Comparison of ENCODE assay signal across 21 mouse cellular contexts in genomic region chr3:147919701-147920100, GRCm38 (mm10).
"Had no signal": no experiment of that assay in that cellular context is flagged by ENCODE, and none has a peak within 500 bp of the region (broad histone marks: within the 10 kb centered on the region; RNA-seq: fewer than 3 reads in every experiment).

No protein-coding gene starts in this region.

- H3K4me3 ChIP-seq: layer of hippocampus, adult 2 months; limb, embryonic 12.5 days; limb, embryonic 15.5 days; myocyte; neural tube, embryonic 13.5 days; stomach, embryonic 15.5 days had no signal

- H3K4me2 ChIP-seq: limb, embryonic 12.5 days; limb, embryonic 15.5 days; liver, embryonic 11.5 days; lung, embryonic 14.5 days; neural tube, embryonic 13.5 days; stomach, embryonic 15.5 days had no signal

- H3K4me1 ChIP-seq: limb, embryonic 12.5 days; limb, embryonic 15.5 days; neural tube, embryonic 13.5 days; stomach, embryonic 15.5 days had no signal

- H3K27me3 ChIP-seq: limb, embryonic 12.5 days; limb, embryonic 15.5 days; neural tube, embryonic 13.5 days; stomach, embryonic 15.5 days had no signal

- ATAC-seq: liver, postnatal 0 days; lung, postnatal 0 days had no signal

- H3K9me3 ChIP-seq: limb, embryonic 12.5 days; limb, embryonic 15.5 days; neural tube, embryonic 13.5 days; stomach, embryonic 15.5 days had no signal

- H3K36me3 ChIP-seq: limb, embryonic 12.5 days; limb, embryonic 15.5 days; neural tube, embryonic 13.5 days; stomach, embryonic 15.5 days had no signal

- DNase-seq: kidney, adult 2 months; kidney, postnatal 25 days; layer of hippocampus, adult 9-11 months; liver, postnatal 0 days; lung, embryonic 14.5 days; midbrain, embryonic 14.5 days; right cerebral cortex, adult 18-20 months; right cerebral cortex, postnatal 14 days; spleen, adult 18-20 months; thymus, postnatal 36 days had no signal

- H3K9ac ChIP-seq: limb, embryonic 12.5 days; limb, embryonic 15.5 days; liver, embryonic 14.5 days; liver, postnatal 0 days; lung, embryonic 14.5 days; neural tube, embryonic 13.5 days; stomach, embryonic 15.5 days had no signal

- H3K27ac ChIP-seq: kidney, postnatal 0 days; layer of hippocampus, adult 2 months; limb, embryonic 12.5 days; limb, embryonic 15.5 days; liver, embryonic 14.5 days; macrophage; neural tube, embryonic 13.5 days; stomach, embryonic 15.5 days had no signal
